Mouse (Mus musculus) embryonic fibroblast, embryonic 13.5 days (primary cell): ENCODE results near the gene Mylk3.

ENCODE experiments used
- CTCF ChIP-seq: IDR thresholded peaks from 2 replicates; pipeline ENCODE4 v1.5.1; 2011; ENCODE audit warnings: mild to moderate bottlenecking, control low read depth, low read length, moderate library complexity, borderline replicate concordance; ENCODE audit not compliant: insufficient read depth
- POLR2A ChIP-seq: IDR thresholded peaks from 2 replicates; pipeline ENCODE4 v1.6.1; 2011; ENCODE audit warnings: low read depth, mild to moderate bottlenecking, control low read depth, low read length, moderate library complexity

GRCm38 (mm10) chr8:85301941-85302340 lies 84.2 kb downstream of the Mylk3 start:
- no peak for TF ChIP-seq POLR2A
- no peak for TF ChIP-seq CTCF
